Mouse (Mus musculus): Measurements from ENCODE around the gene Gm5767. TPM values are rescaled to one million over a fixed set of nuclear protein-coding genes. Genes with fewer than 3 reads are reported as not detected.

The Gm5767 gene
- polyA plus RNA-seq, 1 experiment from 2014 or later = not detected

DNA sequence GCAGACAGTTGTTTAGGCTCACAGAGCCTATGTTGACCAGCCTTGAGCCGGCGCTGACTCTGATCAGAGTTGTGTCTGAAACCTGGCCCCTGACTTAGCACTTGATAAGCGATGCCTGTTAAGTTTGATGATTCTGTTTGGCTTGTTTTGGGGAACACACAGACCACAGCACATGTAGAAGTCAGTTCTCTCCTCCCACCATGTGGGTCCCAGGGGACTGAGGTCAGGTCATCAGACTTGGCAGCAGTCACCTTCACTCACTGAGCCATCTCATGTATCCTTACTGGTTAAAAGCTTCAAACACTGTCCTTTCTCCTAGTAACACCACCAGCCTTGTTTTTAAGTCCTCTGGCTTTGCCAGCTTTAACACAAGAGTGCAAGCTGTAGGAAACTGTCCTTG lies 30.6 kb upstream of the Gm5767 start:
- H3K27ac ChIP-seq (ENCODE audit: low read depth, low read length) = no peak overlapping the region
- 96% methylated on average over 3 of the region's 3 CpGs for WGBS
- DNase-seq (ENCODE audit: low spot score) (no peak), ATAC-seq (replicated peaks; ENCODE audit: low FRiP score) (no peak)
- no peaks in the 10 kb centered on the region for H3K4me1 ChIP-seq (replicated peaks; ENCODE audit: control insufficient read depth, insufficient read depth, low read length)
- H3K4me3 ChIP-seq (ENCODE audit: low read depth, low read length) = no peak overlapping the region
- H3K9me3 ChIP-seq (ENCODE audit: control insufficient read depth, low read length) = no peaks in the 10 kb centered on the region
- peaks cover 13% of the 10 kb centered on the region; the same call in 1 of the 2 replicates for H3K36me3 ChIP-seq (ENCODE audit: control insufficient read depth, insufficient read depth, low read length)
- no peak overlapping the region for H3K4me2 ChIP-seq (ENCODE audit: low read depth, low read length, severe bottlenecking)
- H3K27me3 ChIP-seq (ENCODE audit: control insufficient read depth, insufficient read depth, low read length) = no peaks in the 10 kb centered on the region
- H3K9ac ChIP-seq (ENCODE audit: low read length) = no peak overlapping the region

GRCm38 (mm10) chr16:8655108-8655507 lies 25.5 kb upstream of the Gm5767 start:
- 91% methylated on average over 6 of the region's 6 CpGs for WGBS
- Histone ChIP-seq H3K4me3 (ENCODE audit: low read depth, low read length) (no peak overlapping the region), H3K4me1 (replicated peaks; ENCODE audit: control insufficient read depth, insufficient read depth, low read length) (no peaks in the 10 kb centered on the region), H3K9ac (ENCODE audit: low read length) (no peak overlapping the region), H3K27me3 (ENCODE audit: control insufficient read depth, insufficient read depth, low read length) (no peaks in the 10 kb centered on the region), H3K9me3 (ENCODE audit: control insufficient read depth, low read length) (no peaks in the 10 kb centered on the region), H3K36me3 (ENCODE audit: control insufficient read depth, insufficient read depth, low read length) (peaks cover 8% of the 10 kb centered on the region; the same call in 1 of the 2 replicates), H3K27ac (ENCODE audit: low read depth, low read length) (no peak overlapping the region), H3K4me2 (ENCODE audit: low read depth, low read length, severe bottlenecking) (no peak overlapping the region)
- no peak for ATAC-seq (replicated peaks; ENCODE audit: low FRiP score)
- DNase-seq (ENCODE audit: low spot score) = no peak

DNA sequence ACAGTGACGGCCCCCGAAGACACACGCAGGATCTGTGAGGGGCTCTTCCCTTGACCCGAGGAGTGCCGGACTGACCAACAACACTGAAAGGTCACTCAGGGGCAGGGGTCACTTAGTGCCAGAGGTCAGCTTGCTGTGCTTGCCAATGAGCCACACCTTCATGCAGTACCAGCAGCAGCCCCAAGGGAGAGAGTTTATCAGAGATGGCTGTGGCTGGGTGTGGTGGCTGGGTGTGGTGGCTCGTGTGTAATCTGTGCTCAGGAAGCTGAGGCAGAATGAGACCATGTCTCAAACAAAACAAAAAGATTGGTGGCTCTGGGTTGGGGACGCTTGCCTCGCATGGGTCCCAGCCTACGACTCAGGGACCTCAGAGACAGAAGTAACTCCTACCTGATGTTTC lies 25.0 kb upstream of the Gm5767 start:
- no peaks in the 10 kb centered on the region for H3K4me1 ChIP-seq (replicated peaks; ENCODE audit: control insufficient read depth, insufficient read depth, low read length)
- no peak overlapping the region for H3K4me3 ChIP-seq (ENCODE audit: low read depth, low read length)
- DNase-seq (ENCODE audit: low spot score) = no peak
- H3K9ac ChIP-seq (ENCODE audit: low read length) = no peak overlapping the region
- no peaks in the 10 kb centered on the region for H3K9me3 ChIP-seq (ENCODE audit: control insufficient read depth, low read length)
- no peak overlapping the region for H3K4me2 ChIP-seq (ENCODE audit: low read depth, low read length, severe bottlenecking)
- no peak overlapping the region for H3K27ac ChIP-seq (ENCODE audit: low read depth, low read length)
- 89% methylated on average over 9 of the region's 9 CpGs for WGBS
- ATAC-seq (replicated peaks; ENCODE audit: low FRiP score) = no peak
- peaks cover 8% of the 10 kb centered on the region; the same call in 1 of the 2 replicates for H3K36me3 ChIP-seq (ENCODE audit: control insufficient read depth, insufficient read depth, low read length)
- no peaks in the 10 kb centered on the region for H3K27me3 ChIP-seq (ENCODE audit: control insufficient read depth, insufficient read depth, low read length)

- Histone ChIP-seq H3K4me2 (ENCODE audit: low read depth, low read length, severe bottlenecking) (no peak overlapping the region), H3K27ac (ENCODE audit: low read depth, low read length) (no peak overlapping the region), H3K36me3 (ENCODE audit: control insufficient read depth, insufficient read depth, low read length) (peaks cover 8% of the 10 kb centered on the region; the same call in 1 of the 2 replicates), H3K27me3 (ENCODE audit: control insufficient read depth, insufficient read depth, low read length) (no peaks in the 10 kb centered on the region), H3K4me1 (replicated peaks; ENCODE audit: control insufficient read depth, insufficient read depth, low read length) (no peaks in the 10 kb centered on the region), H3K9ac (ENCODE audit: low read length) (no peak overlapping the region), H3K4me3 (ENCODE audit: low read depth, low read length) (no peak overlapping the region), H3K9me3 (ENCODE audit: control insufficient read depth, low read length) (no peaks in the 10 kb centered on the region)
- no peak for ATAC-seq (replicated peaks; ENCODE audit: low FRiP score)
- WGBS = 87% methylated on average over 2 of the region's 2 CpGs
- DNase-seq (ENCODE audit: low spot score) = no peak
Measured at GRCm38 (mm10) chr16:8656256-8656655, 24.3 kb upstream of the Gm5767 start.

- no peak overlapping the region for H3K4me3 ChIP-seq (ENCODE audit: low read depth, low read length)
- H3K9ac ChIP-seq (ENCODE audit: low read length) = no peak overlapping the region
- DNase-seq (ENCODE audit: low spot score) (peak; percentile 40), ATAC-seq (replicated peaks; ENCODE audit: low FRiP score) (no peak)
- no peak overlapping the region for H3K27ac ChIP-seq (ENCODE audit: low read depth, low read length)
- no peaks in the 10 kb centered on the region for H3K9me3 ChIP-seq (ENCODE audit: control insufficient read depth, low read length)
- no peaks in the 10 kb centered on the region for H3K27me3 ChIP-seq (ENCODE audit: control insufficient read depth, insufficient read depth, low read length)
- H3K4me2 ChIP-seq (ENCODE audit: low read depth, low read length, severe bottlenecking) = no peak overlapping the region
- H3K36me3 ChIP-seq (ENCODE audit: control insufficient read depth, insufficient read depth, low read length) = no peaks in the 10 kb centered on the region; the same call in 1 of the 2 replicates
- 79% methylated on average over 4 of the region's 4 CpGs for WGBS
- no peaks in the 10 kb centered on the region for H3K4me1 ChIP-seq (replicated peaks; ENCODE audit: control insufficient read depth, insufficient read depth, low read length)
Measured at GRCm38 (mm10) chr16:8658349-8658748, 22.2 kb upstream of the Gm5767 start.

DNA sequence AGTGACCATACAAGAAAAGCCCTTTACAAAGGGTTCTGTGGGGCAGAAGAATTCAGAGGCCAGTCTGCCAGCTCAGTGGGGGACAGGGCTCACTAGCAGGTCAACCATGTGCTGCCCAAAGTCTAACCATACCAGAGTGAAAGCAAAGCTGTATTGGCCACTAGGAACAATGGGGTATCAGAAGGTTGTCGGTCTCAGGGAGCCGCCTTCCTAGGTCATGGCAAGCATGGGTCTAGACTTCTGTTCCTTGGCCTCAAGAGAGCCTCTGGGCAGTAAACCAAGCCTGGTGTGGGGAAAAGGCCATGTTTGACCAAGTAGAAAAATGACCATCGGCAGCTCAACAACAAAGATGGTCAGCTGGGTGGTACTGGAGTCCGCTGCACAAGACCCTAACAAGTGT lies 21.8 kb upstream of the Gm5767 start:
- Histone ChIP-seq H3K9me3 (ENCODE audit: control insufficient read depth, low read length) (no peaks in the 10 kb centered on the region), H3K36me3 (ENCODE audit: control insufficient read depth, insufficient read depth, low read length) (no peaks in the 10 kb centered on the region; the same call in 1 of the 2 replicates), H3K27me3 (ENCODE audit: control insufficient read depth, insufficient read depth, low read length) (no peaks in the 10 kb centered on the region), H3K4me2 (ENCODE audit: low read depth, low read length, severe bottlenecking) (no peak overlapping the region), H3K9ac (ENCODE audit: low read length) (no peak overlapping the region), H3K27ac (ENCODE audit: low read depth, low read length) (no peak overlapping the region), H3K4me1 (replicated peaks; ENCODE audit: control insufficient read depth, insufficient read depth, low read length) (no peaks in the 10 kb centered on the region), H3K4me3 (ENCODE audit: low read depth, low read length) (no peak overlapping the region)
- ATAC-seq (replicated peaks; ENCODE audit: low FRiP score) = no peak
- DNase-seq (ENCODE audit: low spot score) = no peak
- 84% methylated on average over 4 of the region's 4 CpGs for WGBS

DNA sequence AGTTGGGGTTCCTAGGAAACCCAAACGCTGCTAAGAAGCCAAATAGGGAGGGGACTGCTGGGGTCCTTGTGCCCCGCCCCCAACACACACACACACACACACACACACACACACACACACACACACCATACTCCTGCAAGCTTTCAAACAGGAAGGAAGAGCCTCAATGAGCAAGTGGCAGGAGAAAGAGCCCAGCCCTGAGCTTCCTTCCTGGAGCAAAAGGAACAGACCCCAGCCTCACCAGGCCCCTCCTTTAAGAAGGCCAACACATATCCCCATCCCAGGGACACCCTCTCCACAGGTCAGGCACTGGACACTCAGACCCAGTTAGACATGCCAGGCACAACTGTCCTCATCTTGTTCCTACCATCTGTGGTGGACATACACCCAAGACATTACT lies 17.5 kb upstream of the Gm5767 start:
- H3K4me2 ChIP-seq (ENCODE audit: low read depth, low read length, severe bottlenecking) = no peak overlapping the region
- no peaks in the 10 kb centered on the region for H3K9me3 ChIP-seq (ENCODE audit: control insufficient read depth, low read length)
- H3K36me3 ChIP-seq (ENCODE audit: control insufficient read depth, insufficient read depth, low read length) = no peaks in the 10 kb centered on the region
- no peak overlapping the region for H3K9ac ChIP-seq (ENCODE audit: low read length)
- H3K4me1 ChIP-seq (replicated peaks; ENCODE audit: control insufficient read depth, insufficient read depth, low read length) = no peaks in the 10 kb centered on the region; the same call in 1 of the 2 replicates
- WGBS = 92% methylated on average over 2 of the region's 2 CpGs
- no peak overlapping the region for H3K27ac ChIP-seq (ENCODE audit: low read depth, low read length)
- ATAC-seq (replicated peaks; ENCODE audit: low FRiP score) = no peak
- no peaks in the 10 kb centered on the region for H3K27me3 ChIP-seq (ENCODE audit: control insufficient read depth, insufficient read depth, low read length)
- no peak for DNase-seq (ENCODE audit: low spot score)
- no peak overlapping the region for H3K4me3 ChIP-seq (ENCODE audit: low read depth, low read length)

- Histone ChIP-seq H3K27ac (ENCODE audit: low read depth, low read length) (no peak overlapping the region), H3K4me1 (replicated peaks; ENCODE audit: control insufficient read depth, insufficient read depth, low read length) (no peaks in the 10 kb centered on the region; the same call in 1 of the 2 replicates), H3K4me3 (ENCODE audit: low read depth, low read length) (no peak overlapping the region), H3K4me2 (ENCODE audit: low read depth, low read length, severe bottlenecking) (no peak overlapping the region), H3K27me3 (ENCODE audit: control insufficient read depth, insufficient read depth, low read length) (no peaks in the 10 kb centered on the region), H3K36me3 (ENCODE audit: control insufficient read depth, insufficient read depth, low read length) (no peaks in the 10 kb centered on the region), H3K9me3 (ENCODE audit: control insufficient read depth, low read length) (no peaks in the 10 kb centered on the region), H3K9ac (ENCODE audit: low read length) (no peak overlapping the region)
- 86% methylated on average over 23 of the region's 24 CpGs for WGBS
- ATAC-seq (replicated peaks; ENCODE audit: low FRiP score) = no peak
- no peak for DNase-seq (ENCODE audit: low spot score)
Measured at GRCm38 (mm10) chr16:8663606-8664539, 16.7 kb upstream of the Gm5767 start.

DNA sequence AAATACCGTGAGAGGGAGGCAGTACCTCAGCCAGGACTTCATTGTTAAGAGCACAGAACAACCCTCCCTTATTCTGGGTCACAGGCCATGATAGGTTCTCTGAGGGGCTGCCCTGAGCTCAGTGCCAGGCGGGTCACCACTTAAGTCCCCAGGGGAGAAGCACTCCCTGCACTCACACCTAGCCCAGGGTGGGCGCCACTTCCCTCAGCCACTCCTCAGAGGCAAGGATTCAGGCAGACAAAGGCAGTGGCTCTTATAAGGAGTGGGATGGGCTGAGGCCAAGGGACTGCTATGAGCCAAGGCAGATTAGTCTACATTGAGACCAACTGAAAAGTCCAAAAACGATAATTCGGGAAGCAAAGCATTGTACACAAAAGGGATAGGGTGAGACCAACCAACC lies 15.2 kb upstream of the Gm5767 start:
- Histone ChIP-seq H3K4me2 (ENCODE audit: low read depth, low read length, severe bottlenecking) (no peak overlapping the region), H3K9ac (ENCODE audit: low read length) (no peak overlapping the region), H3K4me1 (replicated peaks; ENCODE audit: control insufficient read depth, insufficient read depth, low read length) (peaks cover 8% of the 10 kb centered on the region), H3K9me3 (ENCODE audit: control insufficient read depth, low read length) (no peaks in the 10 kb centered on the region), H3K4me3 (ENCODE audit: low read depth, low read length) (no peak overlapping the region), H3K36me3 (ENCODE audit: control insufficient read depth, insufficient read depth, low read length) (no peaks in the 10 kb centered on the region), H3K27ac (ENCODE audit: low read depth, low read length) (no peak overlapping the region), H3K27me3 (ENCODE audit: control insufficient read depth, insufficient read depth, low read length) (no peaks in the 10 kb centered on the region)
- no peak for ATAC-seq (replicated peaks; ENCODE audit: low FRiP score)
- DNase-seq (ENCODE audit: low spot score) = no peak
- 81% methylated on average over 5 of the region's 5 CpGs for WGBS

Measured in forebrain, embryonic 11.5 days (tissue).